8 mouse cellular contexts compared by ENCODE assay signal in the genomic region with DNA sequence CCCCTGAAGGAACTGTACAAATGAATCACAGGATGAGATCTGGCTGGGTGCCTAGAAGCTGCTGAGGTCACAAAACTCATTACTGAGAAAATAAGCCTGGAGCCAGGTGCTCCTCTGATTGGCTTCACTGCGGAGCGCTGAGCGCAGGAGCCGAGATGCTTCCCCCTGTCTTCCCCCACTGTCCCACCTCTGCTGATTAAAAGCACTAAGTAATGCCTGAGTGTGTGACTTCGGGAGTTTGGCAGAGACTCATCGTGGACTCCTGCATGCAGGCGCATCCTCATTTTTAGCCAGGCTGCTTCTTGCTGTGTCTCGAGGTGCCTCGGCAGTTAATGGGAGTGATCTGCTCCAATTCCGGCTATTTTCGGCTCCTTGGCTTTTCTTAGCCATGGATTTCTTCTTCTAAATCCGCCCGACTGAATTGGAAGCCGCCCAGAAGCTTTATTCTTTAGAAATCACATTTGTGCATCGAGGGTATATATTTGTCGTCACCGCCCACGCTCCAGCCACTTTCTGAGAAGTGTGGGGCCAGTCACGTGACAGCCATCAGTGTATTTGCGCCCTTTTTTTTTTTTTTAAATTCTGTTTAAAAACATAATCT. TPM values are rescaled to one million over a fixed set of nuclear protein-coding genes. Genes with fewer than 3 reads are reported as not detected.
DNase-seq lines count a peak whose midpoint lies in the region; ATAC-seq lines count a peak whose summit lies in the region.

No protein-coding gene starts in this region.

- no peak overlapping the region for H3K9ac ChIP-seq in forebrain, embryonic 11.5 days (ENCODE audit: low read length)
- H3K9ac ChIP-seq in forebrain, embryonic 15.5 days (replicated peaks): peak overlapping the region; percentile 47
- H3K9ac ChIP-seq in intestine, embryonic 14.5 days (ENCODE audit: low read length): no peak overlapping the region

- DNase-seq in forebrain, embryonic 11.5 days (ENCODE audit: low spot score): peak; percentile 54
- DNase-seq in forebrain, embryonic 10.5 days (ENCODE audit: extremely low spot score, low spot score): no peak
- DNase-seq in adrenal gland, postnatal 25 days: peak; percentile 65
- DNase-seq in intestine, embryonic 14.5 days (ENCODE audit: low spot score): peak; percentile 67
- DNase-seq in left cerebral cortex, adult 9 months (ENCODE audit: low spot score in 2 of 2): peak; percentile 67 to 79
- peak; percentile 76 to 81 for DNase-seq in right cerebral cortex, adult 2 months (ENCODE audit: low spot score in 2 of 2)
- DNase-seq in spleen, postnatal 36 days (ENCODE audit: low spot score in 2 of 2): no peak

- no peak overlapping the region for H3K27ac ChIP-seq in forebrain, embryonic 11.5 days (ENCODE audit: low read depth, low read length)
- H3K27ac ChIP-seq in forebrain, embryonic 10.5 days: no peak overlapping the region
- peak overlapping the region; percentile 86 for H3K27ac ChIP-seq in forebrain, embryonic 15.5 days (replicated peaks)
- no peak overlapping the region for H3K27ac ChIP-seq in intestine, embryonic 14.5 days (ENCODE audit: low read depth)

- no peaks in the 10 kb centered on the region for H3K36me3 ChIP-seq in forebrain, embryonic 11.5 days (ENCODE audit: control insufficient read depth, insufficient read depth, low read length)
- no peaks in the 10 kb centered on the region for H3K36me3 ChIP-seq in forebrain, embryonic 10.5 days (replicated peaks)
- no peaks in the 10 kb centered on the region for H3K36me3 ChIP-seq in forebrain, embryonic 15.5 days
- no peaks in the 10 kb centered on the region for H3K36me3 ChIP-seq in intestine, embryonic 14.5 days (ENCODE audit: control insufficient read depth, insufficient read depth, low read length)

- no peaks in the 10 kb centered on the region for H3K4me1 ChIP-seq in forebrain, embryonic 11.5 days (replicated peaks; ENCODE audit: control insufficient read depth, insufficient read depth, low read length)
- peaks cover 17% of the 10 kb centered on the region for H3K4me1 ChIP-seq in forebrain, embryonic 10.5 days
- peaks cover 36% of the 10 kb centered on the region for H3K4me1 ChIP-seq in forebrain, embryonic 15.5 days
- H3K4me1 ChIP-seq in intestine, embryonic 14.5 days (replicated peaks; ENCODE audit: control insufficient read depth, insufficient read depth, low read length): no peaks in the 10 kb centered on the region

- H3K4me3 ChIP-seq in forebrain, embryonic 11.5 days (ENCODE audit: low read depth, low read length): no peak overlapping the region
- no peak overlapping the region for H3K4me3 ChIP-seq in forebrain, embryonic 10.5 days
- peak overlapping the region; percentile 42 for H3K4me3 ChIP-seq in forebrain, embryonic 15.5 days
- no peak overlapping the region for H3K4me3 ChIP-seq in intestine, embryonic 14.5 days (ENCODE audit: low read depth, low read length)

- H3K9me3 ChIP-seq in forebrain, embryonic 11.5 days (ENCODE audit: control insufficient read depth, low read length): no peaks in the 10 kb centered on the region
- no peaks in the 10 kb centered on the region for H3K9me3 ChIP-seq in forebrain, embryonic 10.5 days
- H3K9me3 ChIP-seq in forebrain, embryonic 15.5 days: no peaks in the 10 kb centered on the region
- H3K9me3 ChIP-seq in intestine, embryonic 14.5 days (ENCODE audit: control insufficient read depth, low read length): no peaks in the 10 kb centered on the region

- H3K27me3 ChIP-seq in forebrain, embryonic 11.5 days (ENCODE audit: control insufficient read depth, insufficient read depth, low read length): no peaks in the 10 kb centered on the region
- no peaks in the 10 kb centered on the region for H3K27me3 ChIP-seq in forebrain, embryonic 10.5 days (ENCODE audit: poor library complexity, severe bottlenecking)
- H3K27me3 ChIP-seq in forebrain, embryonic 15.5 days: no peaks in the 10 kb centered on the region
- H3K27me3 ChIP-seq in intestine, embryonic 14.5 days (replicated peaks; ENCODE audit: control insufficient read depth, insufficient read depth, low read length): no peaks in the 10 kb centered on the region

- peak; percentile 42; the same call in 1 of the 2 replicates for ATAC-seq in forebrain, embryonic 11.5 days (replicated peaks; ENCODE audit: low FRiP score)
- ATAC-seq in forebrain, embryonic 15.5 days (replicated peaks): peak; percentile 77
- no peak for ATAC-seq in intestine, embryonic 14.5 days (replicated peaks; ENCODE audit: low FRiP score, low TSS enrichment, low read depth)

- peak overlapping the region; percentile 13; the same call in 1 of the 2 replicates for H3K4me2 ChIP-seq in forebrain, embryonic 11.5 days (ENCODE audit: low read depth, low read length, severe bottlenecking)
- peak overlapping the region; percentile 80 for H3K4me2 ChIP-seq in forebrain, embryonic 15.5 days (replicated peaks)
- H3K4me2 ChIP-seq in intestine, embryonic 14.5 days (ENCODE audit: low read length): peak overlapping the region; percentile 36

- WGBS in forebrain, embryonic 11.5 days: 73% methylated on average over 20 of the region's 20 CpGs
- 84% methylated on average over 20 of the region's 20 CpGs for WGBS in forebrain, embryonic 10.5 days
- 12% methylated on average over 20 of the region's 20 CpGs for WGBS in forebrain, embryonic 15.5 days
- WGBS in intestine, embryonic 14.5 days: 56% methylated on average over 20 of the region's 20 CpGs

RNA-seq across cellular contexts. Expression of a gene that starts 55.3 kb away (rescaled TPM):
- not detected in 2 replicates for polyA plus RNA-seq in forebrain, embryonic 11.5 days (2014; fragmentation: Nextera tagmentation; extraction: Ambion mirVana)
- 0.15 TPM in 1 of 2 replicates, not detected in the other for polyA plus RNA-seq in forebrain, embryonic 10.5 days (2016; fragmentation: Nextera tagmentation; extraction: Ambion mirVana)
- not detected in 2 replicates for total RNA-seq in adrenal gland, postnatal 25 days (2021)
- polyA plus RNA-seq in forebrain, embryonic 15.5 days (2015; fragmentation: Nextera tagmentation; extraction: Ambion mirVana): not detected in 2 replicates
- not detected in 2 replicates for polyA plus RNA-seq in intestine, embryonic 14.5 days (2014; fragmentation: Nextera tagmentation; extraction: Ambion mirVana)

Comparison
In these comparisons a context has a peak if more than half of its experiments do, and no peak if none do; other contexts are left out.
1. DNase-seq: peak in forebrain, embryonic 11.5 days (single experiment), adrenal gland, postnatal 25 days (single experiment), intestine, embryonic 14.5 days (single experiment), left cerebral cortex, adult 9 months (2 of 2) and right cerebral cortex, adult 2 months (2 of 2); none in forebrain, embryonic 10.5 days (single experiment) and spleen, postnatal 36 days (0 of 2).
2. H3K4me2 ChIP-seq: peak in every context shown above with its lines; median percentile 80 in forebrain, embryonic 15.5 days; 36 in intestine, embryonic 14.5 days; 13 in forebrain, embryonic 11.5 days.